Mouse (Mus musculus) urinary bladder, adult 2 months (tissue): ENCODE data around the gene Tlk1. TPM values are rescaled to one million over a fixed set of nuclear protein-coding genes. Genes with fewer than 3 reads are reported as not detected.

ENCODE experiments used
- DNase-seq: peaks from one replicate; pipeline ENCODE4 v3.0.0; 2022; ENCODE audit warnings: low spot score
- polyA plus RNA-seq: library from polyadenylated mRNA; depleted of rRNA; stranded (reverse); fragments of >200 nt; gene quantifications from 2 replicates; pipeline ENCODE4 v1.2.3, GENCODE M21; 2012; rRNA removed

Gene Tlk1
- 17.7 and 26.1 TPM in 2 replicates for polyA plus RNA-seq

GRCm38 (mm10) chr2:70825371-70826051 lies at the start of gene Tlk1:
Tlk1 (minus strand) TSS chr2:70825728.
- peak; percentile 74 for DNase-seq

GRCm38 (mm10) chr2:70875129-70875528 lies 49.6 kb upstream of the Tlk1 start:
- DNase-seq, result no peak

- DNase-seq, result no peak
Measured at GRCm38 (mm10) chr2:70873168-70873567, 47.6 kb upstream of the Tlk1 start.

GRCm38 (mm10) chr2:70871466-70872022 lies 46.0 kb upstream of the Tlk1 start:
- no peak for DNase-seq

GRCm38 (mm10) chr2:70870819-70871218 lies 45.3 kb upstream of the Tlk1 start:
- no peak for DNase-seq

- no peak for DNase-seq
Measured at GRCm38 (mm10) chr2:70869116-70869515, 43.6 kb upstream of the Tlk1 start.

- DNase-seq, result no peak
Measured at GRCm38 (mm10) chr2:70867231-70867630, 41.7 kb upstream of the Tlk1 start.

GRCm38 (mm10) chr2:70862881-70863280 lies 37.4 kb upstream of the Tlk1 start:
- DNase-seq, result no peak

GRCm38 (mm10) chr2:70859740-70860139 lies 34.2 kb upstream of the Tlk1 start:
- no peak for DNase-seq

GRCm38 (mm10) chr2:70856971-70857370 lies 31.4 kb upstream of the Tlk1 start:
- no peak for DNase-seq

GRCm38 (mm10) chr2:70854231-70854888 lies 28.8 kb upstream of the Tlk1 start:
- DNase-seq, result no peak

GRCm38 (mm10) chr2:70853329-70853728 lies 27.8 kb upstream of the Tlk1 start:
- DNase-seq, result no peak

- DNase-seq, result no peak
Measured at GRCm38 (mm10) chr2:70852796-70853221, 27.3 kb upstream of the Tlk1 start.

GRCm38 (mm10) chr2:70852186-70852795 lies 26.8 kb upstream of the Tlk1 start:
- DNase-seq, result no peak

- no peak for DNase-seq
Measured at GRCm38 (mm10) chr2:70845871-70846270, 20.3 kb upstream of the Tlk1 start.

GRCm38 (mm10) chr2:70844694-70845395 lies 19.3 kb upstream of the Tlk1 start:
- no peak for DNase-seq

GRCm38 (mm10) chr2:70842049-70842618 lies 16.6 kb upstream of the Tlk1 start:
- DNase-seq, result no peak

- no peak for DNase-seq
Measured at GRCm38 (mm10) chr2:70838536-70839216, 13.1 kb upstream of the Tlk1 start.

GRCm38 (mm10) chr2:70836306-70836651 lies 10.8 kb upstream of the Tlk1 start:
- no peak for DNase-seq

GRCm38 (mm10) chr2:70835641-70836305 lies 10.2 kb upstream of the Tlk1 start:
- DNase-seq, result no peak

- DNase-seq, result no peak
Measured at GRCm38 (mm10) chr2:70835209-70835608, 9.7 kb upstream of the Tlk1 start.
